Mouse (Mus musculus): ENCODE results near the gene Hspa12a. TPM values are rescaled to one million over a fixed set of nuclear protein-coding genes. Genes with fewer than 3 reads are reported as not detected.

The Hspa12a gene
- polyA plus RNA-seq, 1 experiment from 2014 or later: 5.6 TPM

DNA sequence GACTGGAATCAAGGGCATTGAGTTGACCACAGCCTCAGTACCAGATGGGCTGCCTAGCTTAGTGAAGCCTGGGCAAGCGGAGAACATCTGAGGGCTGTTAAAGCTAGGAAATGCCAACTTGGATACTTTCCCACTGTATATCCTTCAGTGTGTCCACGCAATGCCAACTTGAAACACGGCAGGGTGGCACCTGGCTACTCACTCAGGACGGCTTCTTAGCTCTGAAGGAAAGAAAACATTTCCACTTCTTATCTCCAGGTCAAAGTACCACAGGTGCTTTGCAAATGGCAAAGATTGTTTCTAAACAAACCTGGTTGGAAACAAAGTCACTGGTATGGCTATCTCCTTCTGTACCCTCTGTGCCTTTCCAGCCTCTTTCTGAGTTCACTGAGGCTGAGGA lies 184.6 kb downstream of the Hspa12a start:
- Histone ChIP-seq H3K4me1 (replicated peaks) (peaks cover 15% of the 10 kb centered on the region), H3K4me3 (replicated peaks) (no peak overlapping the region), H3K36me3 (no peaks in the 10 kb centered on the region), H3K9ac (no peak overlapping the region), H3K4me2 (replicated peaks) (no peak overlapping the region), H3K27me3 (replicated peaks) (no peaks in the 10 kb centered on the region), H3K9me3 (no peaks in the 10 kb centered on the region), H3K27ac (peak overlapping the region; percentile 54; the same call in 1 of the 2 replicates)
- ATAC-seq: peak; percentile 66
- WGBS: 63% methylated on average over 4 of the region's 4 CpGs

DNA sequence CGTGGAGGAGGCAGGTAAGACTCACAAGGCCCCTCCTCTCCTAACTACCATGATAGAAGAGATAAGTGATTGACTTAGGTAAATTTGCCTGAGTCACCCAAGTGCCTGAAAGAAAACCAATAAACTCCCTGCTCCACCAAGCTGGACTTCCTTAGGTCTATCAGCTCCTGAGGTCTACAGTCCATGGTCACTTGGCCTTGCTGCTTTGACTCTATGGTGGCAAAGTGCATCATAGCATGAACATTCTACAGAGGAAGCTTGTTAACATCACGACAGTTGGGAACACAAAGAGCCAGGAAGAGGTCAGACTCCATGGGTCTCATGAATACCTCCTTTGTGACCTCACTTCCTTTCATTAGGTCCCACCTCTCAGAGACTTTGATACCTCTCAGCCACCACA lies 191.9 kb downstream of the Hspa12a start:
- no peak for ATAC-seq
- Histone ChIP-seq H3K27me3 (replicated peaks) (no peaks in the 10 kb centered on the region), H3K4me2 (replicated peaks) (no peak overlapping the region), H3K36me3 (no peaks in the 10 kb centered on the region), H3K27ac (no peak overlapping the region), H3K4me3 (replicated peaks) (no peak overlapping the region), H3K9me3 (no peaks in the 10 kb centered on the region), H3K9ac (no peak overlapping the region), H3K4me1 (replicated peaks) (no peaks in the 10 kb centered on the region)
- WGBS: 60% methylated on average over 2 of the region's 2 CpGs

DNA sequence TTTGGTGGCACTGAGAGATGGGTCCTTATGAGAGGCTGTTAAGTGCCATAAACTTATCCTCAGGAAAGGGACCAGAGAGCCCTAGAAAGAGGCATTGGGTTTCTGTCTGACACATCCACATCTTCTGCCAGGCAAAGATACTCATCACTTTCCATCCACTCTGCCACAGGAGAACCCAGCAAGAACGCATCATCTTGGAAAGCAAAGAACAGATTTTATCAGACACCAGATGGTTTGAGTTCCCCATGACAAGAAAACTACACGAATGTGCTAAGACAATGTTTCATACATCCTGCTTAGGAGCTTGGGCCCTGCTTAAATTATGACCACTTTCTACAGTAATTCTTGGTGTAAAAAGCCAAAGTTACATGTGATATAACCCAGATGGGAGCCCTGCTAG lies 192.6 kb downstream of the Hspa12a start:
- H3K27ac ChIP-seq: no peak overlapping the region
- no peaks in the 10 kb centered on the region for H3K4me1 ChIP-seq (replicated peaks)
- WGBS: 50% methylated on average over 2 of the region's 2 CpGs
- H3K27me3 ChIP-seq (replicated peaks): no peaks in the 10 kb centered on the region
- no peak overlapping the region for H3K9ac ChIP-seq
- ATAC-seq: no peak
- no peak overlapping the region for H3K4me3 ChIP-seq (replicated peaks)
- no peaks in the 10 kb centered on the region for H3K9me3 ChIP-seq
- no peak overlapping the region for H3K4me2 ChIP-seq (replicated peaks)
- no peaks in the 10 kb centered on the region for H3K36me3 ChIP-seq

DNA sequence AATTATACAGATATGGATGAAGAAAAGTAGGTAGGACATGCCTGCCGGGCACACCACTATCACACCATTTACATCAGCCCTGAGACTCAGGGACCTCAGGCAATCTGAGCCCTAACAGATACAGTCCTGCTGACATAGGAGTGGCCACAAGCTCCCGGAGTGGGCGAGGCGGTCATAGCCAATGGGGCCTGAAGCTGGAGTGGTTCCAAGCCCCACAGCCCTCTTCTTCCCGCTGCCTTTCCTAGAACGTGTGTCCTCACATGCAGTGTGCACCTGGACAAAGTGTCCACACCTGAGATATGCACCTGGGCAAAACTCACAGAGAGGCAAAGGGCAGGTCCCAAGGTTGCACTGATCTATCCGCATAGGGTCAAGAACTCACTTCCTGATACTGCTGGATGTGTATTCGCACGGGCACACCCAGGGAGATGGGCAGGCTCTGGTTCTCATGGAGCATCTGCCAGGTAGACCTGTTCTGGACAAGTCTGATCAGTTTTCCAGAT lies 195.9 kb downstream of the Hspa12a start:
- peak; percentile 42 for ATAC-seq
- Histone ChIP-seq H3K27ac (no peak overlapping the region), H3K27me3 (replicated peaks) (no peaks in the 10 kb centered on the region), H3K36me3 (no peaks in the 10 kb centered on the region), H3K4me3 (replicated peaks) (no peak overlapping the region), H3K9ac (no peak overlapping the region), H3K4me2 (replicated peaks) (no peak overlapping the region), H3K4me1 (replicated peaks) (no peaks in the 10 kb centered on the region), H3K9me3 (no peaks in the 10 kb centered on the region)
- 72% methylated on average over 9 of the region's 9 CpGs for WGBS

Other genes starting within 250 kb of the Hspa12a start
- gene Pnliprp1, start 214.8 kb downstream of the Hspa12a start, polyA plus RNA-seq (2015; fragmentation: Nextera tagmentation; extraction: Ambion mirVana): 1,391 and 3,102 TPM in 2 replicates
- gene Pnliprp2, start 183.9 kb downstream of the Hspa12a start, polyA plus RNA-seq (2015; fragmentation: Nextera tagmentation; extraction: Ambion mirVana): 5.4 and 15.2 TPM in 2 replicates
- gene 1700019N19Rik, start 149.2 kb downstream of the Hspa12a start, polyA plus RNA-seq (2015; fragmentation: Nextera tagmentation; extraction: Ambion mirVana): not detected in 2 replicates
- 0.24 and 0.40 TPM in 2 replicates for gene Eno4, start 229 bp downstream of the Hspa12a start, polyA plus RNA-seq (2015; fragmentation: Nextera tagmentation; extraction: Ambion mirVana)
- gene Shtn1, start 132.4 kb upstream of the Hspa12a start, polyA plus RNA-seq (2015; fragmentation: Nextera tagmentation; extraction: Ambion mirVana): 13.4 and 14.8 TPM in 2 replicates
- not detected in 2 replicates for gene Vax1, start 226.4 kb upstream of the Hspa12a start, polyA plus RNA-seq (2015; fragmentation: Nextera tagmentation; extraction: Ambion mirVana)

All from intestine, embryonic 15.5 days (tissue).